Mouse (Mus musculus) left cerebral cortex, postnatal 10 days (tissue): ENCODE data around the gene Neto2. TPM values are rescaled to one million over a fixed set of nuclear protein-coding genes. Genes with fewer than 3 reads are reported as not detected.
"Not testable (repeated sequence)": the region's sequence is repeated elsewhere in the genome, so short reads cannot be mapped to it uniquely, and the experiment has no call there.

Source experiments
- DNase-seq, 2 experiments: peaks; one replicate each; pipeline ENCODE4 v3.0.0; 2021 to 2022; ENCODE audit warnings: low spot score in 2 of 2, mixed read lengths in 1 of 2; ENCODE audit errors: extremely low spot score in 1 of 2
- intact Hi-C: fragments of 180-260 bp; cut with DNase I; formaldehyde crosslinking; loops from one replicate; pipeline ENCODE4 v1.15.1; 2025
- total RNA-seq, 2 experiments: library from RNA; stranded (reverse); gene quantifications; 2 replicates each; pipeline ENCODE4 v1.2.3; 2021

Neto2 gene
- total RNA-seq: 100 to 1,000 TPM; 135 to 149 TPM

DNA sequence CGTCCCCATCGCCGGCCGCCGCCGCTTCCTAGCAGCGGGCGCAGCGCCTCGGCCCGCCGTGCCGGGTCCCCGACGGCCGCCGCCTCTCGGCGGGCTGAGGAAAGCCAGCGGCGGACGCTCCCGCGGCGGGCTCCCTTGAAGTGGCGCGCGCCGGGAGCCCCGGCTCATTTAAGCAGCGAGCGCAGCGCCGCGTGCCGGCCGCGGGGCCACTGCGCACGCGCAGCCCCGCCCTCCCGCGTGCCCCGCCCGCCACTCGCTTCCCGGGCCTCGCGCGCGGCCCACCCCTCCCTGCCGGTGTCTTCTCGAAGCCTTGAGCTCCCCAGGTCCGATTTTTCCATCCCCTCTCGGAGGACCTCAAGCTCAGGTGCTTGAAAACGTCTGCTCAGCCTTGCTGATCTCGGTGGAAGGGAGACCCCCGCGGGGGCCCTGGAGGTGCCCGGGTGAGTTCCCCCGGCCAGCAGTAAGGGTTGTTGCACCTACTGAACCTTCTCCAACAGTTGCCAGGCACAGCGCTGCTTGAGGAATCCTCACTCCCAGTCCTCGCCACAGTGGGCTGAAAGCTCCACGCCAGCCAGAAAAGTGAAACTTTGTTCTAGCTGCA, at the start of gene Neto2:
Gene Neto2, minus strand, starts transcription at position 174 of the 601 bp plus-strand sequence.
- peak; percentile 45 to 87 for DNase-seq
- intact Hi-C loops: loop anchor here (5.0 to 10.0 kb wide), 2 partner anchors 224 to 836 kb away; no protein-coding TSS in a partner anchor

DNA sequence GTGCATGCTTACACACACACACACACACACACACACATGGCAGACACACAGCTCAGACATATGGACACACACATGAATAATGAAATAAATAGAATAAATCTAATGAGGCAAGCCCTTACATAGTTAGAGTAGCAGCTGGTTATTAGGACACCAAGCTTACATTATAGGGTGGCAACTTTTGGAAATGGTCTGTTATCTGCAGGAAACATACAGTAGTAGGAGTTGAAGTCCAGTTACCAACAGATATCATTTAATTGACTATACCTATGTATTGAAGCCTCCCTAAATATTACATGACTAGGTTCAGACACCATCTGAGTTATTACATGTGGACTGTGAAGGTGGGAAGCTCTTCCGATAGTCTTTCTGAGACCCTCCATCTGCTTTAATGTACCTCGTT, 44.3 kb upstream of the Neto2 start:
- intact Hi-C loops: no loop called here
- no peak for DNase-seq

DNA sequence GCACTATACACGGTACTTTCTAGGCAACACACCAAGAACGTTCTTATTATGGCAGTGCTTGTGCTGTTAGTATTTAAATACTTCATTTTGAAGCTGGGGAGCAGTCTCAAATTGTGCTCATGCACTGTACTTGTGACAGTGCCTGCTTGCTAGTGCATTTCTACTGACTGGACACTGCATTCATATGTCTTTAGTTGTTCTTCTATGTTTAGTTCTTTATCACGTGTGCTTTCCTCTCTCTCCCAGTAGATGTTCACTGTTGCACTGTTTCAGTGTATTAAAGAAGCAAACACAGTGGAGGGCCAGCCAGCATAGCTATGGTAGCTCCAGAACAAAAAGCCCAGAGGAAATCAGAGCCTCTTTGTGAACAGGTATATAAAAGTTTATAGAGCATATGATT, 29.8 kb upstream of the Neto2 start:
- DNase-seq: no peak
- intact Hi-C loops: no loop called here

DNA sequence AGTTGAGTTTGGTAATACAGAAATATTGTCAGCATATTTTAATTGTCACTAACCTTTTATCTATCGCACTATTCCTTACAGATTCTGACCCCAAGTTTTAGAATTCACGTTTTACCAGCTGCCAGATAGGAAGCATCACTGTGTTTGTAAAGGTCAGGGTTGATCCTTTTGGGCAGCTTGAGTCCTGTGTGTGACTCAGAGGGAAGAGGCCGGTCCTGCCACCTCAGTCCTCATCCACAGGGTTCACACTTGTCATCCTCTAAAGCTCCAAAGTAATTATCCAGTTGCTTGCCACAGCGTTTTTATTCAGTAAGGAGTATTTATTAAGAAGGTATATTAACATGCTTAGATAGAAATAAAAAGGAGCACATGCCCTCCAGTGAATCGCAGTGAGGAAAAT, 16.5 kb upstream of the Neto2 start:
- intact Hi-C loops: no loop called here
- no peak for DNase-seq

DNA sequence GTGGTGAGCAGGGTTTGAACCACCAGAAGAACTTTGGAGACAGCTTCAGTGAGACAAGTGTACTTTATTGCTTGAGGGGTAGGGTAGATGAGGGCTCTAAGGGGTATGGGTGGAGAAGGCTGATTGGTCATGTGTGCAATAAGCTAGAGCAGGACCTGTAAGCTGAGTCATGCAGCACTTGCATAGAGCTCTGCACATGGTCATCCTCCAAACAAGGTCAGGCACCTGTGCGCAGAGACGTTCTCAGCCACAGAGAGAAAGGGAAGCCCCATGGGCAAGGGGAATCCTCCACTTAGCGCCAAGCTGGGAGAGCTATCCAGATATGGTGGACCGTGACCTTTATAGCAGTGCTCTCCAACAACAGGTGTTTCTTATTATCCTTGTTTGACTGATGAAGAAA, 16.0 kb upstream of the Neto2 start:
- no peak for DNase-seq
- intact Hi-C loops: no loop called here

DNA sequence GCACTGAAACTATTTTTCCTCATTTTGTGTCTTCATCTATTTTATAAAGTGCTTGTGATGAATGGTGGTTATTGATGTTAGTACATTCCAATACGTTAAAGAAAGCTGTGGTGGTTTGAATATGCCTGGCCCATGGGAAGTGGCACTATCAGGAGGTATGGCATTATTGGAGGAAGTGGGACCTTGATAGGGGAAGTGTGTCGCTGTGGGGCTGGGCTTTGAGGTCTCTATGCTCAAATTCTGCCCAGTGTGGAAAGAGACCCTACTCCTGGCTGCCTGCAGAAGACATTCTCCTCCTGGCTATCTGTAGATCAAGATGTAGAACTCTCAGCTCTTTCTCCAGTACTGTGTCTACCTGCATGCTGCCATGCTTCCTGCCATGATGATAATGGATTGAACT, 6.3 kb upstream of the Neto2 start:
- intact Hi-C loops: loop anchor here (10.0 kb wide), 1 partner anchor 218 kb away; no protein-coding TSS in a partner anchor

DNA sequence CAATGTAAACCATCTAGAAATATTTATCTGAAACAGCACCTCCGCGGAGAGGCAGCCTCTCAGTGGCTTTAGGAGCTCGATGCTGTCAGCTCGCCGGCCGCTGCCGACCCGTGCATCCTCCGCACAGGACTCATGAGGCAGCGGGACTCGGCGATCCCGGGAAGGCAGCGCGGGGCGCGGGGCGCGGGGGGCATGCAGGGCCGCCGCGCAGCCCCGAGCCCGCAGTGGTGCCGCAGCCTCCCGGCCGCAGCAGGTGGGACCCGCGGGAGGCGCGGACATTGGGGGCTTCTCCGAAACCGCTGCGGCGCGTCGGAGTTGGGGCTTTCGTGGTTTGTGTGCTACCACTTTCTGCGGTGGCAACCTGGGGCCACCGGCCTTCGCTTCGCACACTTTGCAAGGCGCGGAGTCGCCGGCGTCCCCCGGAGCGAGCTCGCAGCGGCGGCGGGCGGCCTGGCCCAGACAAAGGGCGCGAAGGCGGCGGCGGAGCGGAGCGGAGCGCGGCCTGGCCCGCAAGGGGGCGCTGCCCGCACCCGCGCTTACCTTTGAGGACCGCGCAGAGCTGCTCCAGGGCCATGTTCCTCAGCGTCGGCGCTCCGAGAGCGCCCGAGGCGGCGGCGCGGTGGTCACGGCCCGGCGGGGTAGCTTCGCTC, 498 bp downstream of the Neto2 start:
- intact Hi-C loops: loop anchor here (5.0 to 10.0 kb wide), 2 partner anchors 225 to 837 kb away; no protein-coding TSS in a partner anchor
- peak; percentile 33 to 76 for DNase-seq

More for the DNA sequence above, 6.3 kb upstream of the Neto2 start:
- DNase-seq: no peak

DNA sequence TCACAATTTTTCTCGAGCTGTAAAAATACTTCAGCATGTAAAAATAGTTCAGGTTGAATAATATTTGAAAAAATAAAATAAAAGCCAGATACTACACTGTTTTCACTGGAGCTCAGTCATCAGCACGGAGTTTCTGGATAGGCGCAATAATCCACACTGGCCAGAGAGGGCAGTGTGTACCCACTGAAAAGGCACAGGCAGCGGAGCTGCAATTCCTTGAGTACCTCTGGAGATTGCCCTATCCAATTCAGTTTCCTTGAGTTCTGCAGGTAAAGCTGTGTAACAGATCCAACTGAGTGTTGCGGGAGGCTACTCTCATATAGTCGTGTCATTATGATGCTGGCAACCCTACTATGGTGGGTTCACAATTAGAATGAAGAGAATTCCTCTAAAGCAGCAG, 1.7 kb downstream of the Neto2 start:
- peak; percentile 60 to 71 for DNase-seq
- intact Hi-C loops: loop anchor here (2.0 kb wide), 1 partner anchor 886 kb away; no protein-coding TSS in a partner anchor

DNA sequence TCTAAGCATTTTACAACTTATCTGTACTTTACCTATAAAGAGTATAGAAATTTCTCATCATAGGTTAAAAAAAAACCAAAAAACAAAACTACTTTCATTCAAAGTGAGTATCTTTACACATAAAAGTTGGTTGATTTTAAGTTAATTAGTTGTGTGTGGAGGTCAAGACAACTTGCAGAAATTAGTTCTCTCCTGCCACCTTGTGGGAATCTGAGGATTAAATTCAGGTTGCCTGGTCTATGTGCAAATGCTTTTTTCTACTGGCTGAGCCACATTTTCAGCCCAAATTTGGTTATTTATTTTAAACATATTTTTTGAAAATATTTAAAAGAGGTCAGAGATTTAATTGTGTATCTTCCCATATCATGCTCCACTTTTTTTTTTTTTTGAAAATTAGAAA, 35.6 kb downstream of the Neto2 start:
- peak in 1 of 2 experiments; percentile 22 for DNase-seq

DNA sequence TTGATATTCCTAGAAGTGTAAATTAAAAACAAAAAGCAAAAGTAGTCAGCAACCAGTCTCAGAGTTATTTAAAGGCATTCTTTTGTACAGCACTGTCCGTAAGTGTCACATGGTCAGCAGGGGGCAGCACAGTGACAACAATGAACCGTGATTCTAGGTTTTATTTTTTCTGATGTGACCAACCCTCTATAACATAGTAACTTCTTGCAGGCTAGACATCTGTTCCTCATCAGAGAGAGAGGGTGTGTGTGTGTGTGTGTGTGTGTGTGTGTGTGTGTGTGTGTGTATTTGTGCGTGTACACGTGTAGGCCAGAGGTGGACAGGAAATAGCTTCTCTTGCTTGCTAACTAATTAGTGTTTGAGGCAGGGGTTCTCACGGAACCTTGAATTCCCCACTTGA, 38.7 kb downstream of the Neto2 start:
- peak; percentile 16 to 40 for DNase-seq
- intact Hi-C loops: loop anchor here (10.0 kb wide), 3 partner anchors 57 to 207 kb away; partner anchors contain the start of gene Dnaja2

More for the DNA sequence above, 35.6 kb downstream of the Neto2 start:
- intact Hi-C loops: loop anchor here (10.0 kb wide), 3 partner anchors 60 to 210 kb away; partner anchors contain the start of gene Dnaja2

DNA sequence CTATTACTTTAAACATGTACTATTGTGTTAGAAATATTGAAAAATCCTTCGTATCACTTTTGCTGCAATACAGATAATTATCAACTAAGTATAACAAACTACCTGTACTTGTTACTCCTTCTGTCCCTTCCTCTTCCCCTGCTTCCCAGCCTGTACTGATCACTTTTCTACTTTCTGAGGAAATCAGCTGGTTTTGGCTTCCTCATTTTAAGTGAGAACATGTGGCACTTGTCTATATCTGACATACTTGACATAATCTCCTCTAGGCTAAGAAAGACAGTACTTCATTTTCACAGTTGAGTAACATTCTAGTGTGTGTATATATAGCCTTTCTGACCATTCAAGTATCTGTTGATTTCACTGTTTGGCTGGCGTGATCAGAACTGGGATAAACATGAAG, 49.5 kb downstream of the Neto2 start:
- intact Hi-C loops: no loop called here
- DNase-seq: no peak

DNA sequence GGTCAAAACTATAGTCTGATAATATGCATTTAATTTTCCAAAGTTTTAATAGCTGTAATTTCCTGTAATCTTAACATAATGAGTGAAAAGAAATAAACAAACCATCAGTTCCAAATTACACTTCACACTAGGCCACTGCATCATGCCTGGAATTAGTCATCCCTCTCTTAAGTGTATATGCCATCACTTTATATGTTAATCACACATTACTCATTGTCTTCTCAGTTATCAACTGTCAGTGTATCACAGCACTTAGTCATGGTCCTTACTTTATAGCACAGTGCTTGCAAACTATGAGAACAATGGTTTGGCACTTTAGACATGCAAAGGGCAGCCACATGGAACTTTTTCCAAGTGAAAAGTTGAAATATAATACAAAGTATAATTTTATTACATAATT, 52.2 kb downstream of the Neto2 start:
- DNase-seq: no peak
- intact Hi-C loops: no loop called here

DNA sequence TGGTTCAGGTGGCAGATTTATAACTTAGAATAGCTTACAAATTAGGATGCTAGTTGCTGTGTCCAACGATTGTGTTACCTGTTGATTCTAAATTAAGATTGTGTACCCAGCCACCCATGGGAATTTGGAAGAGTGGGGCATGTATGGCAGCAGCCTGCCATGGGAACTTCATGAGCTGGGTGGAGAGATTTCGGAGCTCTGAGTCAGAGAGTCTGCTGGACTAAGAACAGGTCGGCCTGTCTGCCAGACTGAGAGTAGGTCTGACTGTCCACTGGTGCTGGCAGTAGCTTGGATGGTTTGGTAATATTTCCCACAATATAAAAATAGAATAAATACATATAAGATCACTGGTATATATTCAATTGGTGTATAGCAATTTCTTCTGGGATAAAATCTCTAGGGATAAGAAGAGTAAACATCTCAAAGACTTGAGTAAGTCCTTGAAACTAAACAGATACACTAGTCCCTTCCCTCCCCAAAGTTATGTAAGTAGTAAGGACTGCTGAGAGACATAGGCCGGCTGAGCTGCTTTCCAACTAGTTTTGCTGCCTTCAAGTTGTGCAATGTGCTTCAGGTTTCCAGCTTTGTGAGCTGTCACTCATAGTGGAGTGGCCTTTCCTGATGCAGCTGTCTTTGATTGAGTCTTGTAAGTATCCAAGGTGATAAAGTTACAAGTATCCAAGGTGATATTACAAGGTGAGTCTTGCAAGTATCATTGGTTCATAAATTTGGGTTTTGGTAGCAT, 55.6 kb downstream of the Neto2 start:
- no peak for DNase-seq
- intact Hi-C loops: no loop called here

DNA sequence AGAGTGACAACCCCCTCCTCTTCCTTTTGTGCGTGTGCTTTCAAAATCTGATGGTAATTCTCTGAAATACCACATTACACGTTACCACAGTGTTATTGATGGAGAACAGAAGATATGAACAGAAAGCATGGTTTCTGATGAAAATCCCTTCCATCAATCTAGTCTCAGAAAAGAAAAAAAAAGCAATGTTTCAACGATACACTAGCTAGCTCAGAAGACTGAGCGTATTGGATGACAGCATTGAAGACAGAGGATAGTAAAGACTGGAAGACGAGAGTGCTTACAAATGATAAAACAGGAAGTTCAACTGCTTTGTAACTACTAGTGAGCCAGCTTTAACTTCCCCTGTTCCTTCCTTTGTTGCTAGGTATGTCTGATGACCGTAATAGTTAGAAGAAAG, 76.3 kb downstream of the Neto2 start:
- intact Hi-C loops: no loop called here
- DNase-seq: no peak

DNA sequence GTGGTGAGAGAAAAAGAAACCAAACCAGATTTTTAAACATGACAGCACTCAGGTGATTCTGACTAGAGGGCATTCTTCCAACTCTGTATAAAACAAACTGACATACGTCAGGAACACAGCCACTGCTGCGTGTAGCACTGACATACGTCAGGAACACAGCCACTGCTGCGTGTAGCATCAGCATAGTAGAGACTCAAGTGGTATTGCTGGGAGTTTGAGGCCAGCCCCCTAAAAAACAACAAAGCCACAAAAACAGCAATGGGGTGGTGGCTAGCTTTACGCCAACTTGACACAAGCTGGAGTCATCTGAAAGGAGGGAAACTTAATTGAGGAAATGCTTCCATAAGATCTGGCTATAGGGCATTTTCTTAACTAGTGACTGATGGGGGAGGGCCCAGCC, 77.5 kb downstream of the Neto2 start:
- intact Hi-C loops: no loop called here
- no peak for DNase-seq

DNA sequence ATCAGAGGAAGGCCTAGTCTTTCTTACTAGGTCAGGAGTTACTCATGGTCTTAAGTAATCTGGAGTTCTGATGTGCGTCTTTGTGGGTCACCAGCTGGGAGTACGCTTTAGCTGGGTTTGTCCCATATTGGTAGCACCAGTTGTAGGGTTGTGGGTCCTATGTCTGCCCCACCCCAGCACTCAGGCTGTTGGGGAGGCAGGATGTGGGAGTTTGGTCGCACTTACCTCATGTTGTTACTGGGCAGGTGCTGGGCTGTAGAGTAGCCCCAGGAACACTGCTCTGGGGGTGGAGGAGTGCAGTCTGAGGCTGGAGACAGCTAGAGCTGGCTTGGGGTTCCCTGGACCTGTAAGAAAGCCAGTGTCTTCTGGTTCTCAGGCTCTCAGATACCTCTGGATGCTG, 81.9 kb downstream of the Neto2 start:
- no peak for DNase-seq
- intact Hi-C loops: no loop called here

DNA sequence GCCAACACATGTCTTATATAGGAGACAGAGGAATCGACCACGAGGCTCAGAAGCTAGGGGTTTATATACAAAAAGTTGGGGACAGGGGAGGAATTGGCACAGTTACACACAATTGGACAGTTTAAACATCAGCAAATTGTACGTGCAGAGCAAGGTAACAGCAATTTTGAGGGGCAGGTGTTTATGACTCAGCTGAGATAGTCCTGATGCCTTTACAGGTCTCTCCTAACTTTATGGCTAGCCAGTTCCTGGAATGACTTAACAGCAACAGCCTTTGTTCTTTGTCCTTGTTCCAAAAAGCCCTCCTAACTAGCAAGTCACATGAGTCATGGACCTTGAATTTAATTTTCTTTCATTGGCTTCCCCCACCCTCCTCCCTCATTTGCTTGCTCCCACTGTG, 83.6 kb downstream of the Neto2 start:
- intact Hi-C loops, DNase-seq: not testable (repeated sequence)

DNA sequence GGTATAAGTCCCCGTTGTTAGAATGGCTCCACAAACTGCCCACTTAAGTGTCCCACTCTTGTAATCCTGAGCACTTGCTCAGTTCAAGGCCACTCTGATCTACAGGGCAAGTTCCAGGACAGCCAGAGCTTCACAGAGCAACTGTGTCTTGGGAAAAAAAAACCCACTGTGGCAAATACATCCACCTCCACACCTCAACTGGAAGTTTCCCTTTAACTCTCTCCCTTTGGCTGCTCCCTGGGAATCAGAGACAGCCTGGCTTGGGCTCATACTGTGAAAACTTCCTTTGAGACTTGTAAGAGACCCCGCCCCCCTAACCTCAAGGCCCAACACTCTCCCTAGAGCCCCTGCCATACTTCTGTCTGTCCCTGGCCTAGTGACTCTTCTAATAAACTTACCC, 91.9 kb downstream of the Neto2 start:
- intact Hi-C loops: loop anchor here (10.0 kb wide), 2 partner anchors 56 to 1296 kb away; no protein-coding TSS in a partner anchor
- no peak for DNase-seq

DNA sequence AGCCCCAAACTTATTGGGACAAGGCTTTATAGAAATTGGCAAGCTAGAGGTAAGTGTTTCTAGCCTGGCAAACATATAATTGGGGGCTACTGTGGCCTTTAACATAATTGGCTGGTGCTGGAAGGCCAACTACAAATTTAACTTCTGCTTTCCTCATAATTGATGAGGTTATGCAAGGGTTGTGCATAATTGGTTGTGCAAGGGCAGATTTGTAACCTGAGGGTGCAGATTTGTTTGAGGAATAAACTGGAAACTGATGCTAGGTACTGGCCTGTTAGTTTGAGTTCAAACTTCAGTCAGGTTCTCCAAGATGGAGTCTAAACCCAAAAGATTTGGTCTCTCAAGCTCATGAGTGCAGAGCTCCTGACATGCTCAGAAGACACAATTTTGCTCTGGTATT, 92.9 kb downstream of the Neto2 start:
- intact Hi-C loops: loop anchor here (10.0 kb wide), 2 partner anchors 57 to 1297 kb away; no protein-coding TSS in a partner anchor
- no peak for DNase-seq
